Mouse (Mus musculus) embryonic facial prominence, embryonic 13.5 days (tissue): ENCODE results near the gene Olfr97. TPM values are rescaled to one million over a fixed set of nuclear protein-coding genes. Genes with fewer than 3 reads are reported as not detected.

Experiments used
- ATAC-seq: fragments of 200-750 bp; cut with Nextera tagmentation; 2 replicates; pipeline ENCODE4 v1.8.0; 2017; ENCODE audit warnings: low read depth; ENCODE audit not compliant: insufficient number of reproducible peaks, insufficient read depth, low FRiP score, low TSS enrichment
- H3K27ac ChIP-seq: fragments of 300-500 bp; sonication (generic); 2 replicates; pipeline ENCODE4 v1.5.1; 2015; ENCODE audit warnings: moderate library complexity, mild to moderate bottlenecking, inconsistent platforms
- H3K27me3 ChIP-seq: fragments of 300-500 bp; sonication (generic); 2 replicates; pipeline ENCODE4 v1.6.1; 2015; ENCODE audit warnings: mild to moderate bottlenecking, inconsistent platforms
- H3K36me3 ChIP-seq: fragments of 300-500 bp; sonication (generic); 2 replicates; pipeline ENCODE4 v1.6.1; 2015; ENCODE audit warnings: mild to moderate bottlenecking, inconsistent platforms
- H3K4me1 ChIP-seq: fragments of 300-500 bp; sonication (generic); 2 replicates; pipeline ENCODE4 v1.6.1; 2015; ENCODE audit warnings: inconsistent platforms
- H3K4me2 ChIP-seq: fragments of 300-500 bp; sonication (generic); 2 replicates; pipeline ENCODE4 v1.6.1; 2015; ENCODE audit warnings: moderate library complexity, mild to moderate bottlenecking, inconsistent platforms
- H3K4me3 ChIP-seq: fragments of 300-500 bp; sonication (generic); 2 replicates; pipeline ENCODE4 v1.5.1; 2015; ENCODE audit warnings: mild to moderate bottlenecking, inconsistent platforms
- H3K9ac ChIP-seq: fragments of 300-500 bp; sonication (generic); 2 replicates; pipeline ENCODE4 v1.6.1; 2015; ENCODE audit warnings: mild to moderate bottlenecking, inconsistent platforms
- H3K9me3 ChIP-seq: fragments of 300-500 bp; sonication (generic); 2 replicates; pipeline ENCODE4 v1.6.1; 2016; ENCODE audit warnings: inconsistent platforms
- WGBS: fragments of 180-500 bp; shearing (Covaris S2); methylation state at CpG from one replicate; pipeline ENCODE4 v1.1.7; 2015; ENCODE audit warnings: mixed read lengths; 5-methylcytosine and 5-hydroxymethylcytosine counted together
- polyA plus RNA-seq: library from polyadenylated mRNA; unstranded; fragments of >200 nt; fragmentation: Nextera tagmentation; extraction: Ambion mirVana; gene quantifications from 2 replicates; pipeline ENCODE4 v1.2.1, GENCODE M21; 2015

Gene Olfr97
- polyA plus RNA-seq, 1 experiment from 2014 or later: not detected

DNA sequence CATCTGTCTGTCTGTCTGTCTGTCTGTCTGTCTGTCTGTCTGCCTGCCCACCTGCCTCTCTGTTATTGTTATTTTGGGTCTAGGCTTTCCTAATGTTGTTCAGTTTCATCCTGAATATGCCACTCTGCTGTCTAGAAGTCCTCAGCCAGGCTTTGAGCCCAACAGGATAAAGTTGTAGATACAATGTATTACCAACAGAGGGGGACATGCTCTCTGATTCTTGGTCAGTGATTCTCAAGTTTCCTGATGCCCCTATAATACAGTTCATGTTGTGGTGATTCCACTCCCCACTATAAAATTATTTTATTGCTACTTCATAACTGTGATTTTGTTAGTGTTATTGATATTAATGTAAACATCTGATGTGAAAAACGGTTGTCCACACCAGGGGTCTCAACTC lies 15.3 kb downstream of the Olfr97 start:
- Histone ChIP-seq H3K27me3 (no peaks in the 10 kb centered on the region), H3K27ac (no peak overlapping the region), H3K4me1 (no peaks in the 10 kb centered on the region), H3K4me3 (no peak overlapping the region), H3K4me2 (no peak overlapping the region), H3K36me3 (no peaks in the 10 kb centered on the region), H3K9ac (no peak overlapping the region), H3K9me3 (peaks cover 5% of the 10 kb centered on the region; the same call in 1 of the 2 replicates)
- no peak for ATAC-seq
- WGBS: 42% methylated on average over 1 of the region's 1 CpGs

DNA sequence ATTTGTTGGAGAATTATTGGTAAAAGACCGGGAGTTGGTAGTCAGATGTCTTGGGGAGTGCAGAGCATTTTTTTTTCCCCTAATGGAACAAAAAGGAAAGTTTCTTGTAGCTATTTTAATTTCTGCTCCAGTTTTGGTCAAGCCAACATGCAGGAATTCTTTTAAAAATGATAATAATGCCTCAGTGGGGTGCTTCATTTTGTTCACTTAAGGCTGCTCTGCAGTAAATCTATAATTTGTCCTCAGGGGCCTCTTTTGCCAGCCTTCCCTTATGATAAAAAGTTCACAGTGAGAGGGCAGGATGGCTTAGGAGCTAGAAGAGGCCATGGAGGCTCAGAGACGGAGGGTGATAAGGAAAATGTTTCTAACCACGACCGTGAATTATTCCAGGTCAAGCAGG lies 17.3 kb downstream of the Olfr97 start, which contains the start of gene Olfr96:
Olfr96 (plus strand) TSS at position 301 of the 400 bp plus-strand sequence.
- no peak within 1 kb of the TSS for H3K4me2 ChIP-seq
- no peaks in the 10 kb centered on the region for H3K36me3 ChIP-seq
- no peaks in the 10 kb centered on the region for H3K27me3 ChIP-seq
- 66% methylated on average over 4 of the region's 4 CpGs for WGBS
- ATAC-seq: no peak
- peaks cover 5% of the 10 kb centered on the region; the same call in 1 of the 2 replicates for H3K9me3 ChIP-seq
- no peaks in the 10 kb centered on the region for H3K4me1 ChIP-seq
- no peak within 1 kb of the TSS for H3K9ac ChIP-seq
- no peak within 1 kb of the TSS for H3K4me3 ChIP-seq
- H3K27ac ChIP-seq: no peak within 1 kb of the TSS

GRCm38 (mm10) chr17:37218486-37218885 lies 18.6 kb downstream of the Olfr97 start:
- no peak overlapping the region for H3K4me3 ChIP-seq
- peaks cover 5% of the 10 kb centered on the region; the same call in 1 of the 2 replicates for H3K9me3 ChIP-seq
- H3K4me1 ChIP-seq: no peaks in the 10 kb centered on the region
- H3K9ac ChIP-seq: no peak overlapping the region
- WGBS: 84% methylated on average over 3 of the region's 3 CpGs
- H3K36me3 ChIP-seq: no peaks in the 10 kb centered on the region
- H3K4me2 ChIP-seq: no peak overlapping the region
- ATAC-seq: no peak
- H3K27me3 ChIP-seq: peaks cover 4% of the 10 kb centered on the region; the same call in 1 of the 2 replicates
- H3K27ac ChIP-seq: no peak overlapping the region

DNA sequence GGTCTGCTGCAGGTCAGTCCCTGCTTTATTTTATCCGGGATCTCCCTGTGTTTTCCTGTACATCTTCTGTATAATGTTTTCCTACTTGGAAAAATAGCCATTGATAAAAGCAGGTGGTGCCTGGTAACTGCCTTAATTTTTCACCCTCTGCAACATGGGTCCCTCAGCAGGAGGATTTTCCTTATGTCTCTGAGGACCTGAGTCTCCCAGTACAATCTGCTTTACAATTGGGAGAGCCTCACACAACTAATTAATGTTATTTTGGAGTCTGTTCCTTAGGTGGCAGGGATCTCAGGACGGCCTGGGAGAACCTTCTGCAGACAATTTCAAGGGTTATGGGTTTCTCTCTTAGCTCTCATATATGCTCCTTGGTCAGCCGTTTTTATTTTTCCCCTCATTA lies 24.1 kb downstream of the Olfr97 start, which contains the start of gene Olfr95:
Olfr95 (minus strand) TSS at position 101 of the 400 bp plus-strand sequence.
- ATAC-seq: no peak
- 73% methylated on average over 3 of the region's 3 CpGs for WGBS
- Histone ChIP-seq H3K4me3 (no peak within 1 kb of the TSS), H3K27me3 (peaks cover 31% of the 10 kb centered on the region), H3K4me2 (no peak within 1 kb of the TSS), H3K9me3 (peaks cover 5% of the 10 kb centered on the region), H3K27ac (no peak within 1 kb of the TSS), H3K9ac (no peak within 1 kb of the TSS), H3K36me3 (no peaks in the 10 kb centered on the region), H3K4me1 (no peaks in the 10 kb centered on the region)

DNA sequence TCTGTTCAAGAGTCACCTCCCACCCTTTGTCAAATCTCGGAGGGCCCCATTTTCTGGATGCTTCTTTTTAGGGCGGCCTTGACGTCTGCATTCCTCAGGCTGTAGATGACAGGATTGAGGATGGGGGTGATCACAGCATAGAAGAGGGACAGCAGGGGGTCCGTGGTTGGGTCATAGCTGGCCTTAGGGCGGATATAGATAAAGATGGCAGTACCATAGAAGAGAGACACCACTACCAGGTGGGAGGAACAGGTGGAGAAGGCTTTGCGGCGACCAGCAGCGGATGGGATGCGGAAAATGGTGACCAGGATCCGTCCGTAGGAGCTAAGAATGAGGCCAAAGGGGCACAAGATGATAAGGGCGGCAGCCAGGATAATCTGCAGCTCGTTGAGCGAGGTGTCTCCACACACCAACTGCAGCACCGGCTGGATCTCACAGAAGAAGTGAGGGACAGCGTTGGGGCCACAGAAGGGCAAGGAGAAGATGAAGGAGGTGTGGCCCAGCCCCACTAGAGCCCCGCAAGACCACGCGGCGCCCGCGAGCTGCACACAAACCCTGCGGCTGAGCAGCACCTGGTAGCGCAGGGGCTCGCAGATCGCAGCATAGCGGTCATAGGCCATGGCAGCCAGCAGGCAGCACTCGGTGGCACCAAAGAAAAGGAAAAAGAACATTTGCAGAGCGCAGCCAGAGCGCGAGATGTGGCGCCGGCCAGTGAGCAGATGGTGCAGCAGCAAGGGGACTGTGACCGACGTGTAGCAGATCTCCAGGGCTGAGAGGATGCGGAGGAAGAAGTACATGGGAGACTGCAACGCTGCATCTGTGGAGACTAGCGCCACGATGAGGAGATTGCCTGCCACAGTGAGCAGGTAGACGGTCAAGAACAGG lies 26.0 kb downstream of the Olfr97 start:
- WGBS: 19% methylated on average over 40 of the region's 40 CpGs
- no peak for ATAC-seq
- Histone ChIP-seq H3K27me3 (peaks cover 34% of the 10 kb centered on the region), H3K4me1 (no peaks in the 10 kb centered on the region), H3K4me3 (peak overlapping the region; percentile 21; the same call in 1 of the 2 replicates), H3K9me3 (no peaks in the 10 kb centered on the region; the same call in 1 of the 2 replicates), H3K9ac (0 out of 2 replicates have a peak overlapping the region, but pooled peaks have one; percentile 36), H3K36me3 (no peaks in the 10 kb centered on the region), H3K4me2 (peak overlapping the region; percentile 48), H3K27ac (no peak overlapping the region)

GRCm38 (mm10) chr17:37203917-37204236 lies 33.3 kb downstream of the Olfr97 start:
- no peak for ATAC-seq
- Histone ChIP-seq H3K4me3 (no peak overlapping the region), H3K27ac (no peak overlapping the region), H3K36me3 (no peaks in the 10 kb centered on the region), H3K27me3 (peaks cover 14% of the 10 kb centered on the region; the same call in 1 of the 2 replicates), H3K9ac (no peak overlapping the region), H3K4me2 (no peak overlapping the region), H3K4me1 (no peaks in the 10 kb centered on the region), H3K9me3 (no peaks in the 10 kb centered on the region)
- 27% methylated on average over 3 of the region's 3 CpGs for WGBS

DNA sequence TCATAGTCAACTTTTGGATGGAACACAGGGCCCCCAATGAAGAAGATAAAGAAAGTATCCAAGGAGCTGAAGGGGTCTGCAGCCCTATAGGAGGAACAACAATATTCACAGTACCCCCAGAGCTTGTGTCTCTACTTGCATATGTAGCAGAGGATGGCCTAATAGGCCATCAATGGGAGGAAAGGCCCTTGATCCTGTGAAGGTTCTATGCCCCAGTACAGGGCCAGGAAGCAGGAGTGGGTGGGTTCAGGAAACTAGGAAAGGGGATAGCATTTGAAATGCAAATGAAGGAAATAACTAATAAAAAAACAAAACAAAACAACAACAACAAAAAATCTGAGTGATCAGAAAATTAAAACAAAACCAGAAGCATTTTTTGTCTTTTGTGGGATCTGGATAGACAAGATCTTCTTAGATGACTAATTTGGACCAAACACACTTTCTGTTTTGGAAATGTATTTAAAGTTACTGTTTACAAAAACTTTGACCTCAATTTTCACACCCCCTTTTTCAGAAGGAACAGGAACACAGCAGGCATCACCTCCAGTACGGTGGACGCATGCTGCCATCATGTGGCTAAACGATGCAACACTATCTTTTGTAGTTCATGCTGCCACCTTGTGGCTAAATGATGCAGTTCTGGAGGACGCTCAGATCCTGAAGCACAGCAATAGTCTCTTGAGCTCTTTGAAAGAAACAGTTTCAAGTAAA lies 33.8 kb downstream of the Olfr97 start:
- Histone ChIP-seq H3K4me1 (no peaks in the 10 kb centered on the region), H3K9me3 (no peaks in the 10 kb centered on the region), H3K36me3 (no peaks in the 10 kb centered on the region), H3K4me3 (no peak overlapping the region), H3K27ac (no peak overlapping the region), H3K4me2 (no peak overlapping the region), H3K27me3 (peaks cover 19% of the 10 kb centered on the region), H3K9ac (no peak overlapping the region)
- 0% methylated on average over 4 of the region's 4 CpGs for WGBS
- no peak for ATAC-seq

GRCm38 (mm10) chr17:37200894-37201293 lies 36.2 kb downstream of the Olfr97 start, which contains the start of gene Olfr94:
Gene Olfr94 (minus strand): TSS chr17:37200994.
- peaks cover 9% of the 10 kb centered on the region; the same call in 1 of the 2 replicates for H3K4me1 ChIP-seq
- H3K9me3 ChIP-seq: no peaks in the 10 kb centered on the region
- no peak within 1 kb of the TSS for H3K9ac ChIP-seq
- H3K4me2 ChIP-seq: no peak within 1 kb of the TSS
- no peak within 1 kb of the TSS for H3K27ac ChIP-seq
- peaks cover 39% of the 10 kb centered on the region for H3K27me3 ChIP-seq
- no peaks in the 10 kb centered on the region for H3K36me3 ChIP-seq
- WGBS: 53% methylated on average over 2 of the region's 2 CpGs
- ATAC-seq: no peak
- no peak within 1 kb of the TSS for H3K4me3 ChIP-seq

DNA sequence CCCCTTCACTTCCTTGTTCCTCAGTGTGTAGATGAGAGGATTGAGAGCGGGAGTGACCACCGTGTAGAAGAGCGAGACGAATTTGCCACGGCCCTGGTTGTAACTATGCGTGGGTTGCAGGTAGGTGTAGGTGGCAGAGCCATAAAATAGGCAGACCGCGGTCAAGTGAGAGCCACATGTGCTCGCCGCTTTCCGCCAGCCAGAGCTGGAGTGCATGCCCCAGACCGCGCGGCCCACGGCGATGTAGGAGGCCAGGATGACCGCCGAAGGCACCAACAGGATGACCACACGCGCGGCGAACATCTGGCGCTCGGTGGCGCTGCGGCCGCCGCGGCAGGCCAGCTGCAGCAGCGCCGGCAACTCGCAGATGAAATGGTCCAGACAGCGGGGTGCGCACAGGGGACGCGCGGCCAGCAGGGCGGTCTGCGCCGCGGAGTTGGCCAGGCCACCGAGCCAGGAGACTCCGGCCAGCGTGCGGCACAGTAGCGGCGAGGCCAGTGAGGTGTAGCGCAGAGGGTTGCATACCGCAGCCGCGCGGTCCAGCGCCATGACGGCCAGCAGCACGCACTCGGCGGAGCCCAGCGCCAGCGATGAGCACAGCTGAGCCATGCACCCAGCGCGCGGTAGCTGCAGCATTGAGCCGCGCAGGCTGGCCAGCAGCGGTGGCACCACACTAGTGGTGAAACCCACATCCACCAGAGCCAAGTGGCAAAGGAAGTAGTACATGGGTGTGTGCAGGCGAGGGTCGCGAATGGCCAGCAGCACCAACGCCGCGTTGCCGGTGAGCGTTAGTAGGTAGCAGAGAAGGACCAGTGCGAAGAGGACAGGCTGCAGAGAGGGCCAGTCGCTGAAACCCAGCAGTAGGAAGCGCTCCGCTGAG lies 40.0 kb downstream of the Olfr97 start:
- H3K4me1 ChIP-seq: peaks cover 9% of the 10 kb centered on the region; the same call in 1 of the 2 replicates
- H3K4me3 ChIP-seq: peak overlapping the region; percentile 57
- peak; percentile 67; the same call in 1 of the 2 replicates for ATAC-seq
- peak overlapping the region; percentile 62 for H3K9ac ChIP-seq
- H3K36me3 ChIP-seq: no peaks in the 10 kb centered on the region
- peaks cover 50% of the 10 kb centered on the region for H3K27me3 ChIP-seq
- no peaks in the 10 kb centered on the region for H3K9me3 ChIP-seq
- H3K27ac ChIP-seq: no peak overlapping the region
- under 1% methylated on average over 73 of the region's 77 CpGs for WGBS
- H3K4me2 ChIP-seq: peak overlapping the region; percentile 97

- ATAC-seq: no peak
- no peak overlapping the region for H3K4me2 ChIP-seq
- H3K27ac ChIP-seq: no peak overlapping the region
- WGBS: 82% methylated on average over 5 of the region's 5 CpGs
- peaks cover 42% of the 10 kb centered on the region for H3K27me3 ChIP-seq
- no peaks in the 10 kb centered on the region for H3K9me3 ChIP-seq
- H3K9ac ChIP-seq: no peak overlapping the region
- H3K36me3 ChIP-seq: no peaks in the 10 kb centered on the region
- no peak overlapping the region for H3K4me3 ChIP-seq
- peaks cover 9% of the 10 kb centered on the region; the same call in 1 of the 2 replicates for H3K4me1 ChIP-seq
Observed at GRCm38 (mm10) chr17:37194782-37195181, 42.3 kb downstream of the Olfr97 start.

- H3K4me2 ChIP-seq: no peak within 1 kb of the TSS
- WGBS: 88% methylated on average over 2 of the region's 2 CpGs
- peaks cover 40% of the 10 kb centered on the region for H3K27me3 ChIP-seq
- no peaks in the 10 kb centered on the region for H3K36me3 ChIP-seq
- H3K9me3 ChIP-seq: no peaks in the 10 kb centered on the region
- H3K4me3 ChIP-seq: no peak within 1 kb of the TSS
- H3K9ac ChIP-seq: no peak within 1 kb of the TSS
- no peak for ATAC-seq
- H3K27ac ChIP-seq: no peak within 1 kb of the TSS
- peaks cover 9% of the 10 kb centered on the region; the same call in 1 of the 2 replicates for H3K4me1 ChIP-seq
Observed at GRCm38 (mm10) chr17:37193656-37194055, 43.5 kb downstream of the Olfr97 start, which contains the start of gene Ubd. Gene Ubd (plus strand): TSS chr17:37193892.
